Mouse (Mus musculus) liver, adult (tissue): ENCODE results near the gene Tmub2.

Experiments
- GATA4 ChIP-seq: IDR thresholded peaks from 2 replicates; pipeline ENCODE4 v1.6.1; 2014; ENCODE audit warnings: mild to moderate bottlenecking, low read length; ENCODE audit not compliant: insufficient replicate concordance

The Tmub2 gene

GRCm38 (mm10) chr11:102266631-102267355, 17.9 kb upstream of the Tmub2 start:
- TF ChIP-seq GATA4: no peak

- no peak for TF ChIP-seq GATA4
Measured at GRCm38 (mm10) chr11:102267480-102267879, 17.3 kb upstream of the Tmub2 start.

GRCm38 (mm10) chr11:102268520-102269244, 16.0 kb upstream of the Tmub2 start, which contains the start of gene Asb16:
Gene Asb16, plus strand, starts transcription at chr11:102268743.
- TF ChIP-seq GATA4: no peak

- TF ChIP-seq GATA4: no peak
Measured at GRCm38 (mm10) chr11:102276411-102276915, 8.3 kb upstream of the Tmub2 start.

- TF ChIP-seq GATA4: no peak
Measured at GRCm38 (mm10) chr11:102277754-102278153, 7.0 kb upstream of the Tmub2 start.

GRCm38 (mm10) chr11:102279595-102279994, 5.1 kb upstream of the Tmub2 start:
- TF ChIP-seq GATA4: no peak

- TF ChIP-seq GATA4: no peak
Measured at GRCm38 (mm10) chr11:102283922-102284321, 809 bp upstream of the Tmub2 start.

GRCm38 (mm10) chr11:102285095-102285834, 534 bp downstream of the Tmub2 start:
- TF ChIP-seq GATA4: no peak

GRCm38 (mm10) chr11:102287485-102287884, 2.8 kb downstream of the Tmub2 start:
- TF ChIP-seq GATA4: no peak

GRCm38 (mm10) chr11:102288027-102288804, 3.5 kb downstream of the Tmub2 start:
- no peak for TF ChIP-seq GATA4

GRCm38 (mm10) chr11:102288913-102289312, 4.2 kb downstream of the Tmub2 start:
- TF ChIP-seq GATA4: no peak

GRCm38 (mm10) chr11:102289511-102290100, 4.9 kb downstream of the Tmub2 start:
- no peak for TF ChIP-seq GATA4

- TF ChIP-seq GATA4: no peak
Measured at GRCm38 (mm10) chr11:102290141-102290540, 5.4 kb downstream of the Tmub2 start.

GRCm38 (mm10) chr11:102291051-102291535, 6.4 kb downstream of the Tmub2 start:
- TF ChIP-seq GATA4: no peak
